Mouse (Mus musculus) thymus, adult 2 months (tissue): ENCODE results near the gene Prmt1.

Experiments
- CTCF ChIP-seq: fragments of 200-500 bp; IDR thresholded peaks from 2 replicates; pipeline ENCODE4 v1.5.1; 2012; ENCODE audit warnings: mild to moderate bottlenecking, control low read depth, low read length, moderate library complexity, borderline replicate concordance; ENCODE audit not compliant: control insufficient read depth, poor library complexity, insufficient read depth; ENCODE audit errors: extremely low read depth
- POLR2A ChIP-seq: fragments of 200-500 bp; IDR thresholded peaks from 2 replicates; pipeline ENCODE4 v1.6.1; 2012; ENCODE audit warnings: mild to moderate bottlenecking, low read length, control low read depth, moderate library complexity; ENCODE audit not compliant: control insufficient read depth, poor library complexity, insufficient read depth; ENCODE audit errors: extremely low read depth

GRCm38 (mm10) chr7:44971142-44971541 is 15.2 kb downstream of the Prmt1 start:
- TF ChIP-seq CTCF (no peak), POLR2A (no peak)
